Mouse (Mus musculus) gastrocnemius, adult 2 months (tissue): ENCODE measurements around the gene Lrpprc. TPM values are rescaled to one million over a fixed set of nuclear protein-coding genes. Genes with fewer than 3 reads are reported as not detected.

ENCODE experiments used
- DNase-seq: peaks from one replicate; pipeline ENCODE4 v3.0.0; 2022
- H3K27ac ChIP-seq: fragments of 200-600 bp; 2 replicates; pipeline ENCODE4 v1.8.1; 2022; ENCODE audit warnings: mild to moderate bottlenecking
- H3K4me3 ChIP-seq: fragments of 200-600 bp; 2 replicates; pipeline ENCODE4 v1.8.1; 2022; ENCODE audit warnings: mild to moderate bottlenecking, moderate library complexity
- CTCF ChIP-seq: fragments of 200-600 bp; IDR thresholded peaks from 2 replicates; pipeline ENCODE4 v1.8.1; 2022; ENCODE audit warnings: antibody characterized with exemption, mild to moderate bottlenecking, moderate library complexity
- intact Hi-C: fragments of 180-260 bp; cut with DNase I; formaldehyde crosslinking; loops from one replicate; pipeline ENCODE4 v1.15.1; 2025
- total RNA-seq, 2 experiments: library from RNA; stranded (reverse); gene quantifications; 2 replicates each; pipeline ENCODE4 v1.2.3; 2021

Lrpprc gene
- total RNA-seq, 2 experiments from 2014 or later, result 61.7 to 84.8 TPM

GRCm38 (mm10) chr17:84728201-84728911 lies 62.2 kb downstream of the Lrpprc start:
- no peak for TF ChIP-seq CTCF
- intact Hi-C loops, result no loop called here
- H3K27ac ChIP-seq, result no peak overlapping the region
- H3K4me3 ChIP-seq, result no peak overlapping the region
- DNase-seq, result no peak

- intact Hi-C loops, result no loop called here
- Histone ChIP-seq H3K4me3 (no peak overlapping the region), H3K27ac (no peak overlapping the region)
- no peak for TF ChIP-seq CTCF
- DNase-seq, result no peak
Observed at GRCm38 (mm10) chr17:84725163-84725562, 65.4 kb downstream of the Lrpprc start.

- TF ChIP-seq CTCF, result no peak
- Histone ChIP-seq H3K4me3 (no peak overlapping the region), H3K27ac (no peak overlapping the region)
- no peak for DNase-seq
- intact Hi-C loops, result no loop called here
Observed at GRCm38 (mm10) chr17:84724028-84724427, 66.6 kb downstream of the Lrpprc start.

GRCm38 (mm10) chr17:84719105-84719504 lies 71.5 kb downstream of the Lrpprc start:
- H3K27ac ChIP-seq, result no peak overlapping the region

GRCm38 (mm10) chr17:84717416-84717815 lies 73.2 kb downstream of the Lrpprc start:
- no peak for DNase-seq
- intact Hi-C loops, result no loop called here

More at GRCm38 (mm10) chr17:84719105-84719504, 71.5 kb downstream of the Lrpprc start:
- H3K4me3 ChIP-seq, result no peak overlapping the region
- no peak for TF ChIP-seq CTCF
- no peak for DNase-seq
- intact Hi-C loops, result no loop called here

GRCm38 (mm10) chr17:84716252-84716872 lies 74.2 kb downstream of the Lrpprc start:
- TF ChIP-seq CTCF, result no peak
- intact Hi-C loops, result no loop called here
- Histone ChIP-seq H3K4me3 (no peak overlapping the region), H3K27ac (no peak overlapping the region)
- no peak for DNase-seq

More at GRCm38 (mm10) chr17:84717416-84717815, 73.2 kb downstream of the Lrpprc start:
- no peak for TF ChIP-seq CTCF
- no peak overlapping the region for H3K4me3 ChIP-seq
- H3K27ac ChIP-seq, result no peak overlapping the region

GRCm38 (mm10) chr17:84714930-84715329 lies 75.7 kb downstream of the Lrpprc start:
- Histone ChIP-seq H3K4me3 (no peak overlapping the region), H3K27ac (peak overlapping the region; percentile 61)
- DNase-seq, result peak; percentile 64
- no peak for TF ChIP-seq CTCF
- intact Hi-C loops, result no loop called here

GRCm38 (mm10) chr17:84713563-84714164 lies 76.9 kb downstream of the Lrpprc start:
- H3K4me3 ChIP-seq, result no peak overlapping the region
- no peak overlapping the region for H3K27ac ChIP-seq
- no peak for TF ChIP-seq CTCF
- DNase-seq, result no peak
- intact Hi-C loops, result no loop called here

GRCm38 (mm10) chr17:84709403-84709851 lies 81.2 kb downstream of the Lrpprc start:
- DNase-seq, result no peak
- Histone ChIP-seq H3K4me3 (no peak overlapping the region), H3K27ac (no peak overlapping the region)
- intact Hi-C loops, result no loop called here
- peak; percentile 12; the same call in 1 of the 2 replicates for TF ChIP-seq CTCF

- Histone ChIP-seq H3K4me3 (no peak overlapping the region), H3K27ac (no peak overlapping the region)
- TF ChIP-seq CTCF, result no peak
- no peak for DNase-seq
- intact Hi-C loops, result no loop called here
Observed at GRCm38 (mm10) chr17:84708818-84709217, 81.8 kb downstream of the Lrpprc start.

- intact Hi-C loops, result no loop called here
- no peak for DNase-seq
- peak; percentile 58 for TF ChIP-seq CTCF
Observed at GRCm38 (mm10) chr17:84707407-84707806, 83.2 kb downstream of the Lrpprc start.

GRCm38 (mm10) chr17:84698727-84699126 lies 91.9 kb downstream of the Lrpprc start:
- Histone ChIP-seq H3K4me3 (no peak overlapping the region), H3K27ac (no peak overlapping the region)
- DNase-seq, result peak; percentile 55
- peak; percentile 89 for TF ChIP-seq CTCF
- intact Hi-C loops, result loop anchor here (10.0 kb wide), 1 partner anchor 936 kb away; no protein-coding TSS in a partner anchor

More at GRCm38 (mm10) chr17:84707407-84707806, 83.2 kb downstream of the Lrpprc start:
- Histone ChIP-seq H3K4me3 (no peak overlapping the region), H3K27ac (no peak overlapping the region)

GRCm38 (mm10) chr17:84696537-84696936 lies 94.1 kb downstream of the Lrpprc start:
- DNase-seq, result no peak
- no peak overlapping the region for H3K27ac ChIP-seq
- intact Hi-C loops, result loop anchor here (10.0 kb wide), 1 partner anchor 938 kb away; no protein-coding TSS in a partner anchor
- no peak overlapping the region for H3K4me3 ChIP-seq
- TF ChIP-seq CTCF, result no peak
